ENCODE assay signal across 12 mouse cellular contexts in genomic region chr15:80171286-80171685, GRCm38 (mm10). TPM values are rescaled to one million over a fixed set of nuclear protein-coding genes. Genes with fewer than 3 reads are reported as not detected.
DNase-seq lines count a peak whose midpoint lies in the region; ATAC-seq and TF ChIP-seq lines count a peak whose summit lies in the region.
"Had no signal": no experiment of that assay in that cellular context is flagged by ENCODE, and none has a peak within 500 bp of the region (broad histone marks: within the 10 kb centered on the region; RNA-seq: fewer than 3 reads in every experiment).

No protein-coding gene starts in this region.

- no peak for TF ChIP-seq EP300 in lung, postnatal 0 days (IDR thresholded peaks at IDR 0.05)

- no peak overlapping the region for H3K4me3 ChIP-seq in forebrain, embryonic 12.5 days (replicated peaks)
- H3K4me3 ChIP-seq in forebrain, embryonic 14.5 days (ENCODE audit: low read depth, low read length), result no peak overlapping the region
- peak overlapping the region; percentile 8; the same call in 1 of the 2 replicates for H3K4me3 ChIP-seq in lung, embryonic 14.5 days (ENCODE audit: low read depth, low read length)
- H3K4me3 ChIP-seq in lung, postnatal 0 days (ENCODE audit: low read depth, low read length), result no peak overlapping the region
- H3K4me3 ChIP-seq in embryonic facial prominence, embryonic 12.5 days, result peak overlapping the region; percentile 12; the same call in 1 of the 2 replicates
- no peak overlapping the region for H3K4me3 ChIP-seq in neural tube, embryonic 13.5 days
- H3K4me3 ChIP-seq: forebrain, embryonic 13.5 days; layer of hippocampus, adult 2 months; liver, embryonic 15.5 days had no signal

- no peaks in the 10 kb centered on the region for H3K36me3 ChIP-seq in forebrain, embryonic 12.5 days (replicated peaks)
- no peaks in the 10 kb centered on the region for H3K36me3 ChIP-seq in forebrain, embryonic 14.5 days (ENCODE audit: control insufficient read depth, insufficient read depth, low read length)
- no peaks in the 10 kb centered on the region for H3K36me3 ChIP-seq in lung, embryonic 14.5 days (ENCODE audit: insufficient read depth)
- no peaks in the 10 kb centered on the region for H3K36me3 ChIP-seq in lung, postnatal 0 days (ENCODE audit: insufficient read depth, low read length)
- H3K36me3 ChIP-seq in embryonic facial prominence, embryonic 12.5 days, result no peaks in the 10 kb centered on the region
- H3K36me3 ChIP-seq in neural tube, embryonic 13.5 days, result no peaks in the 10 kb centered on the region
- H3K36me3 ChIP-seq: liver, embryonic 15.5 days had no signal

- no peaks in the 10 kb centered on the region for H3K27me3 ChIP-seq in forebrain, embryonic 12.5 days
- no peaks in the 10 kb centered on the region for H3K27me3 ChIP-seq in forebrain, embryonic 14.5 days (replicated peaks; ENCODE audit: control insufficient read depth, insufficient read depth, low read length)
- H3K27me3 ChIP-seq in lung, embryonic 14.5 days (ENCODE audit: insufficient read depth, low read length), result 0 out of 2 replicates have a peak, but pooled peaks cover 3% of the 10 kb centered on the region
- no peaks in the 10 kb centered on the region for H3K27me3 ChIP-seq in lung, postnatal 0 days (replicated peaks; ENCODE audit: insufficient read depth, low read length)
- no peaks in the 10 kb centered on the region for H3K27me3 ChIP-seq in embryonic facial prominence, embryonic 12.5 days
- no peaks in the 10 kb centered on the region for H3K27me3 ChIP-seq in neural tube, embryonic 13.5 days
- H3K27me3 ChIP-seq: forebrain, embryonic 13.5 days had no signal

- ATAC-seq in forebrain, embryonic 12.5 days (ENCODE audit: low FRiP score), result no peak
- no peak for ATAC-seq in forebrain, embryonic 14.5 days
- no peak for ATAC-seq in lung, embryonic 14.5 days (ENCODE audit: insufficient read depth)
- ATAC-seq in lung, postnatal 0 days, result no peak
- ATAC-seq in embryonic facial prominence, embryonic 12.5 days (ENCODE audit: insufficient number of reproducible peaks, insufficient read depth, low FRiP score, low TSS enrichment), result no peak
- ATAC-seq in neural tube, embryonic 13.5 days (ENCODE audit: low read depth), result no peak
- ATAC-seq: forebrain, embryonic 13.5 days; midbrain, embryonic 16.5 days had no signal

- 8% methylated on average over 8 of the region's 8 CpGs for WGBS in forebrain, embryonic 12.5 days
- 9% methylated on average over 8 of the region's 8 CpGs for WGBS in forebrain, embryonic 14.5 days
- 5% methylated on average over 8 of the region's 8 CpGs for WGBS in lung, embryonic 14.5 days
- 4% methylated on average over 8 of the region's 8 CpGs for WGBS in lung, postnatal 0 days
- WGBS in embryonic facial prominence, embryonic 12.5 days, result 5% methylated on average over 8 of the region's 8 CpGs
- 10% methylated on average over 8 of the region's 8 CpGs for WGBS in neural tube, embryonic 13.5 days

- TF ChIP-seq CTCF in lung, embryonic 14.5 days (IDR thresholded peaks at IDR 0.05; ENCODE audit: low read depth), result no peak
- TF ChIP-seq CTCF in lung, postnatal 0 days (IDR thresholded peaks at IDR 0.05), result no peak

- peaks cover 33% of the 10 kb centered on the region for H3K4me1 ChIP-seq in forebrain, embryonic 12.5 days
- peaks cover 10% of the 10 kb centered on the region; the same call in 1 of the 2 replicates for H3K4me1 ChIP-seq in forebrain, embryonic 14.5 days (ENCODE audit: control insufficient read depth, insufficient read depth, low read length)
- 0 out of 2 replicates have a peak, but pooled peaks cover 4% of the 10 kb centered on the region for H3K4me1 ChIP-seq in lung, embryonic 14.5 days (ENCODE audit: insufficient read depth)
- peaks cover 5% of the 10 kb centered on the region; the same call in 1 of the 2 replicates for H3K4me1 ChIP-seq in lung, postnatal 0 days (ENCODE audit: insufficient read depth, low read depth, low read length)
- peaks cover 34% of the 10 kb centered on the region for H3K4me1 ChIP-seq in embryonic facial prominence, embryonic 12.5 days
- H3K4me1 ChIP-seq in neural tube, embryonic 13.5 days (replicated peaks), result peaks cover 33% of the 10 kb centered on the region

- H3K9ac ChIP-seq in forebrain, embryonic 12.5 days, result peak overlapping the region; percentile 4; the same call in 1 of the 2 replicates
- no peak overlapping the region for H3K9ac ChIP-seq in forebrain, embryonic 14.5 days (ENCODE audit: low read length)
- no peak overlapping the region for H3K9ac ChIP-seq in lung, embryonic 14.5 days
- H3K9ac ChIP-seq in lung, postnatal 0 days (replicated peaks; ENCODE audit: low read depth), result no peak overlapping the region
- H3K9ac ChIP-seq in embryonic facial prominence, embryonic 12.5 days, result no peak overlapping the region
- H3K9ac ChIP-seq in neural tube, embryonic 13.5 days, result 0 out of 2 replicates have a peak overlapping the region, but pooled peaks have one; percentile 13
- H3K9ac ChIP-seq: forebrain, embryonic 13.5 days; liver, embryonic 15.5 days had no signal

- H3K9me3 ChIP-seq in forebrain, embryonic 12.5 days, result no peaks in the 10 kb centered on the region
- H3K9me3 ChIP-seq in forebrain, embryonic 14.5 days (replicated peaks; ENCODE audit: control insufficient read depth, low read length), result no peaks in the 10 kb centered on the region
- no peaks in the 10 kb centered on the region for H3K9me3 ChIP-seq in lung, embryonic 14.5 days (ENCODE audit: low read depth, low read length)
- H3K9me3 ChIP-seq in lung, postnatal 0 days (ENCODE audit: low read length), result no peaks in the 10 kb centered on the region
- H3K9me3 ChIP-seq in embryonic facial prominence, embryonic 12.5 days, result no peaks in the 10 kb centered on the region
- no peaks in the 10 kb centered on the region for H3K9me3 ChIP-seq in neural tube, embryonic 13.5 days
- H3K9me3 ChIP-seq: forebrain, embryonic 13.5 days; liver, embryonic 15.5 days had no signal

- no peak overlapping the region for H3K27ac ChIP-seq in forebrain, embryonic 12.5 days
- H3K27ac ChIP-seq in forebrain, embryonic 14.5 days (ENCODE audit: low read depth, low read length), result no peak overlapping the region
- 0 out of 2 replicates have a peak overlapping the region, but pooled peaks have one; percentile 32 for H3K27ac ChIP-seq in lung, embryonic 14.5 days (ENCODE audit: low read depth)
- no peak overlapping the region for H3K27ac ChIP-seq in lung, postnatal 0 days (ENCODE audit: low read length)
- peak overlapping the region; percentile 50; the same call in 1 of the 2 replicates for H3K27ac ChIP-seq in embryonic facial prominence, embryonic 12.5 days
- peak overlapping the region; percentile 38; the same call in 1 of the 2 replicates for H3K27ac ChIP-seq in neural tube, embryonic 13.5 days (replicated peaks)
- H3K27ac ChIP-seq: forebrain, embryonic 13.5 days; layer of hippocampus, adult 2 months; liver, embryonic 15.5 days had no signal

- no peak overlapping the region for H3K4me2 ChIP-seq in forebrain, embryonic 12.5 days
- no peak overlapping the region for H3K4me2 ChIP-seq in forebrain, embryonic 14.5 days (ENCODE audit: low read length)
- peak overlapping the region; percentile 35; the same call in 1 of the 2 replicates for H3K4me2 ChIP-seq in lung, embryonic 14.5 days
- no peak overlapping the region for H3K4me2 ChIP-seq in lung, postnatal 0 days (replicated peaks; ENCODE audit: low read depth, low read length)
- peak overlapping the region; percentile 30 for H3K4me2 ChIP-seq in embryonic facial prominence, embryonic 12.5 days (replicated peaks)
- H3K4me2 ChIP-seq in neural tube, embryonic 13.5 days, result peak overlapping the region; percentile 16; the same call in 1 of the 2 replicates
- H3K4me2 ChIP-seq: forebrain, embryonic 13.5 days; liver, embryonic 15.5 days had no signal

- no peak for DNase-seq in forebrain, embryonic 14.5 days (ENCODE audit: low spot score)
- peak; percentile 23 for DNase-seq in lung, embryonic 14.5 days
- DNase-seq in lung, postnatal 0 days (ENCODE audit: low spot score), result no peak
- no peak for DNase-seq in spleen, adult 12 weeks (ENCODE audit: low spot score)
- DNase-seq in spleen, postnatal 10 days (ENCODE audit: low spot score in 2 of 2), result no peak

RNA-seq across cellular contexts. Expression of gene Mgat3, which starts 2.2 kb away (rescaled TPM):
- 8.6 and 9.6 TPM in 2 replicates for polyA plus RNA-seq in forebrain, embryonic 12.5 days (2016; fragmentation: Nextera tagmentation; extraction: Ambion mirVana)
- 11.7 and 12.5 TPM in 2 replicates for polyA plus RNA-seq in forebrain, embryonic 14.5 days (2014; fragmentation: Nextera tagmentation; extraction: Ambion mirVana)
- polyA plus RNA-seq in lung, embryonic 14.5 days (2014; fragmentation: Nextera tagmentation; extraction: Ambion mirVana), result 6.1 and 7.7 TPM in 2 replicates
- 3.0 and 3.9 TPM in 2 replicates for polyA plus RNA-seq in lung, postnatal 0 days (2015; fragmentation: Nextera tagmentation; extraction: Ambion mirVana)
- 10.5 and 11.7 TPM in 2 replicates for polyA plus RNA-seq in embryonic facial prominence, embryonic 12.5 days (2016; fragmentation: Nextera tagmentation; extraction: Ambion mirVana)
- 13.3 and 14.6 TPM in 2 replicates for polyA plus RNA-seq in neural tube, embryonic 13.5 days (2015; fragmentation: Nextera tagmentation; extraction: Ambion mirVana)

RNA-seq across cellular contexts. Expression of gene Tab1, which starts 38.4 kb away (rescaled TPM):
- polyA plus RNA-seq in forebrain, embryonic 12.5 days (2016; fragmentation: Nextera tagmentation; extraction: Ambion mirVana), result 40.5 and 44.0 TPM in 2 replicates
- 33.1 and 36.6 TPM in 2 replicates for polyA plus RNA-seq in forebrain, embryonic 14.5 days (2014; fragmentation: Nextera tagmentation; extraction: Ambion mirVana)
- polyA plus RNA-seq in lung, embryonic 14.5 days (2014; fragmentation: Nextera tagmentation; extraction: Ambion mirVana), result 32.5 and 34.2 TPM in 2 replicates
- polyA plus RNA-seq in lung, postnatal 0 days (2015; fragmentation: Nextera tagmentation; extraction: Ambion mirVana), result 18.1 and 19.1 TPM in 2 replicates
- polyA plus RNA-seq in embryonic facial prominence, embryonic 12.5 days (2016; fragmentation: Nextera tagmentation; extraction: Ambion mirVana), result 47.5 and 48.5 TPM in 2 replicates
- 35.9 and 38.9 TPM in 2 replicates for polyA plus RNA-seq in neural tube, embryonic 13.5 days (2015; fragmentation: Nextera tagmentation; extraction: Ambion mirVana)

Comparison
In these comparisons a context has a peak if more than half of its experiments do, and no peak if none do; other contexts are left out.
1. H3K27ac ChIP-seq: peak in lung, embryonic 14.5 days (single experiment), embryonic facial prominence, embryonic 12.5 days (single experiment) and neural tube, embryonic 13.5 days (single experiment); none in forebrain, embryonic 12.5 days (single experiment), forebrain, embryonic 14.5 days (single experiment) and lung, postnatal 0 days (single experiment).
2. H3K4me2 ChIP-seq: peak in lung, embryonic 14.5 days (single experiment), embryonic facial prominence, embryonic 12.5 days (single experiment) and neural tube, embryonic 13.5 days (single experiment); none in forebrain, embryonic 12.5 days (single experiment), forebrain, embryonic 14.5 days (single experiment) and lung, postnatal 0 days (single experiment).
3. H3K4me3 ChIP-seq: peak in lung, embryonic 14.5 days (single experiment) and embryonic facial prominence, embryonic 12.5 days (single experiment); none in forebrain, embryonic 12.5 days (single experiment), forebrain, embryonic 14.5 days (single experiment), lung, postnatal 0 days (single experiment) and neural tube, embryonic 13.5 days (single experiment).
4. H3K9ac ChIP-seq: peak in forebrain, embryonic 12.5 days (single experiment) and neural tube, embryonic 13.5 days (single experiment); none in forebrain, embryonic 14.5 days (single experiment), lung, embryonic 14.5 days (single experiment), lung, postnatal 0 days (single experiment) and embryonic facial prominence, embryonic 12.5 days (single experiment).